Mouse (Mus musculus) ovary, postnatal 10 days (tissue): Measurements from ENCODE around the gene Ppfibp1.

Experiments used
- DNase-seq: peaks from one replicate; pipeline ENCODE4 v3.0.0; 2022; ENCODE audit warnings: low spot score

Gene Ppfibp1

GRCm38 (mm10) chr6:146913489-146914198 lies 25.4 kb downstream of the Ppfibp1 start:
- no peak for DNase-seq

- DNase-seq: no peak
These were observed 27.5 kb downstream of the Ppfibp1 start for GRCm38 (mm10) chr6:146915808-146916207.

- no peak for DNase-seq
These were observed 29.1 kb downstream of the Ppfibp1 start for GRCm38 (mm10) chr6:146917396-146917795.

GRCm38 (mm10) chr6:146918341-146918740 lies 30.1 kb downstream of the Ppfibp1 start:
- no peak for DNase-seq

GRCm38 (mm10) chr6:146926415-146926980 lies 38.2 kb downstream of the Ppfibp1 start:
- DNase-seq: no peak

GRCm38 (mm10) chr6:146928108-146928507 lies 39.8 kb downstream of the Ppfibp1 start:
- DNase-seq: no peak

- DNase-seq: no peak
These were observed 40.7 kb downstream of the Ppfibp1 start for GRCm38 (mm10) chr6:146929031-146929430.

GRCm38 (mm10) chr6:146933123-146933522 lies 44.8 kb downstream of the Ppfibp1 start:
- no peak for DNase-seq

- DNase-seq: no peak
These were observed 47.7 kb downstream of the Ppfibp1 start for GRCm38 (mm10) chr6:146935957-146936356.

- DNase-seq: no peak
These were observed 50.7 kb downstream of the Ppfibp1 start for GRCm38 (mm10) chr6:146939026-146939425.

GRCm38 (mm10) chr6:146941505-146942275 lies 53.4 kb downstream of the Ppfibp1 start:
- no peak for DNase-seq

- DNase-seq: no peak
These were observed 55.7 kb downstream of the Ppfibp1 start for GRCm38 (mm10) chr6:146944009-146944408.

GRCm38 (mm10) chr6:146944830-146945229 lies 56.5 kb downstream of the Ppfibp1 start:
- no peak for DNase-seq

GRCm38 (mm10) chr6:146946327-146947029 lies 58.2 kb downstream of the Ppfibp1 start:
- no peak for DNase-seq

- no peak for DNase-seq
These were observed 58.9 kb downstream of the Ppfibp1 start for GRCm38 (mm10) chr6:146947186-146947585.

- no peak for DNase-seq
These were observed 61.6 kb downstream of the Ppfibp1 start for GRCm38 (mm10) chr6:146949682-146950453.

- no peak for DNase-seq
These were observed 62.2 kb downstream of the Ppfibp1 start for GRCm38 (mm10) chr6:146950454-146950832.

- no peak for DNase-seq
These were observed 66.0 kb downstream of the Ppfibp1 start, which contains the start of gene 1700034J05Rik for GRCm38 (mm10) chr6:146954258-146954657. Gene 1700034J05Rik, minus strand, starts transcription at chr6:146954422.

GRCm38 (mm10) chr6:146955475-146955874 lies 67.2 kb downstream of the Ppfibp1 start:
- DNase-seq: no peak

- no peak for DNase-seq
These were observed 67.6 kb downstream of the Ppfibp1 start for GRCm38 (mm10) chr6:146955896-146956295.

- no peak for DNase-seq
These were observed 68.7 kb downstream of the Ppfibp1 start for GRCm38 (mm10) chr6:146956961-146957360.

GRCm38 (mm10) chr6:146958694-146959093 lies 70.4 kb downstream of the Ppfibp1 start:
- no peak for DNase-seq
